In genomic region chr12:9166218-9166908, GRCm38 (mm10) we compare ENCODE assay signal across 8 mouse cellular contexts.
DNase-seq lines count a peak whose midpoint lies in the region; ATAC-seq lines count a peak whose summit lies in the region.

No protein-coding gene starts in this region.

- H3K27me3 ChIP-seq in embryonic facial prominence, embryonic 14.5 days (replicated peaks; ENCODE audit: control insufficient read depth, insufficient read depth, low read length), result no peaks in the 10 kb centered on the region
- H3K27me3 ChIP-seq in stomach, embryonic 15.5 days (replicated peaks), result no peaks in the 10 kb centered on the region

- peak overlapping the region; percentile 13; the same call in 1 of the 2 replicates for H3K4me2 ChIP-seq in embryonic facial prominence, embryonic 14.5 days (ENCODE audit: low read depth, low read length)
- H3K4me2 ChIP-seq in stomach, embryonic 15.5 days, result no peak overlapping the region

- no peak overlapping the region for H3K4me3 ChIP-seq in embryonic facial prominence, embryonic 14.5 days (ENCODE audit: low read depth, low read length)
- H3K4me3 ChIP-seq in stomach, embryonic 15.5 days (replicated peaks), result no peak overlapping the region

- H3K36me3 ChIP-seq in embryonic facial prominence, embryonic 14.5 days (ENCODE audit: control insufficient read depth, insufficient read depth, low read length), result no peaks in the 10 kb centered on the region
- no peaks in the 10 kb centered on the region for H3K36me3 ChIP-seq in stomach, embryonic 15.5 days

- H3K27ac ChIP-seq in embryonic facial prominence, embryonic 14.5 days (replicated peaks; ENCODE audit: low read depth, low read length), result no peak overlapping the region
- H3K27ac ChIP-seq in stomach, embryonic 15.5 days, result no peak overlapping the region

- ATAC-seq in cerebellum, adult (ENCODE audit: insufficient number of reproducible peaks, low FRiP score, low TSS enrichment), result no peak
- peak; percentile 95 for ATAC-seq in embryonic facial prominence, embryonic 14.5 days (ENCODE audit: low read depth)
- ATAC-seq in hematopoietic stem cell, adult 5-6 weeks (replicated peaks in 1 of 2; ENCODE audit: insufficient read depth in 1 of 2, low FRiP score in 2 of 2, low TSS enrichment in 1 of 2, low read depth in 1 of 2, poor library complexity in 2 of 2, severe bottlenecking in 2 of 2), result peak; percentile 53 to 56; a peak in 2 of 4 replicates
- peak; percentile 66 for ATAC-seq in megakaryocyte progenitor cell, adult 5-6 weeks (replicated peaks; ENCODE audit: poor library complexity)
- ATAC-seq in stomach, embryonic 15.5 days (ENCODE audit: insufficient read depth, low FRiP score, low read depth), result peak; percentile 71; the same call in 1 of the 2 replicates

- DNase-seq in cerebellum, postnatal 14 days, result peak; percentile 63 to 71
- DNase-seq in Muller cell, postnatal 12 days (ENCODE audit: inconsistent ontology term), result peak; percentile 44
- peak; percentile 86 for DNase-seq in embryonic facial prominence, embryonic 14.5 days (ENCODE audit: low spot score)
- peak; percentile 50 to 59 for DNase-seq in layer of hippocampus, postnatal 10 days (ENCODE audit: low spot score in 2 of 2)

- H3K4me1 ChIP-seq in embryonic facial prominence, embryonic 14.5 days (ENCODE audit: control insufficient read depth, insufficient read depth, low read length), result no peaks in the 10 kb centered on the region
- no peaks in the 10 kb centered on the region for H3K4me1 ChIP-seq in stomach, embryonic 15.5 days

- no peak overlapping the region for H3K9ac ChIP-seq in embryonic facial prominence, embryonic 14.5 days (ENCODE audit: low read depth, low read length)
- no peak overlapping the region for H3K9ac ChIP-seq in stomach, embryonic 15.5 days

- 16% methylated on average over 10 of the region's 10 CpGs for WGBS in embryonic facial prominence, embryonic 14.5 days
- 50% methylated on average over 10 of the region's 10 CpGs for WGBS in stomach, embryonic 15.5 days

- no peaks in the 10 kb centered on the region for H3K9me3 ChIP-seq in embryonic facial prominence, embryonic 14.5 days (ENCODE audit: control insufficient read depth, low read length)
- H3K9me3 ChIP-seq in stomach, embryonic 15.5 days, result no peaks in the 10 kb centered on the region
